Mouse (Mus musculus): ENCODE measurements around the gene Gramd4.

GRCm38 (mm10) chr15:86150593-86150992, 93.1 kb downstream of the Gramd4 start:
- no peak for TF ChIP-seq CTCF (conservative IDR thresholded peaks at IDR 0.05; ENCODE audit: insufficient read depth, insufficient read length, low read depth, low read length)
- no peak for TF ChIP-seq POLR2A (IDR thresholded peaks at IDR 0.05; ENCODE audit: low read depth, low read length)
